Mouse (Mus musculus) thymus, postnatal 14 days (tissue): Measurements from ENCODE around the gene Smc6.
A peak's percentile ranks its signal among the peaks of the same experiment; 100 is the strongest.

Source experiments
- DNase-seq: peaks from one replicate; pipeline ENCODE4 v3.0.0; 2021

The Smc6 gene

GRCm38 (mm10) chr12:11286382-11286781 is 20.7 kb downstream of the Smc6 start:
- DNase-seq: peak; percentile 16

GRCm38 (mm10) chr12:11300858-11301257 is 35.2 kb downstream of the Smc6 start:
- no peak for DNase-seq

- no peak for DNase-seq
Measured at GRCm38 (mm10) chr12:11306753-11307645, 41.3 kb downstream of the Smc6 start.

- no peak for DNase-seq
Measured at GRCm38 (mm10) chr12:11311106-11311505, 45.4 kb downstream of the Smc6 start.

- DNase-seq: no peak
Measured at GRCm38 (mm10) chr12:11313840-11314239, 48.2 kb downstream of the Smc6 start.

GRCm38 (mm10) chr12:11317671-11318070 is 52.0 kb downstream of the Smc6 start:
- DNase-seq: no peak

- DNase-seq: no peak
Measured at GRCm38 (mm10) chr12:11324480-11324879, 58.8 kb downstream of the Smc6 start.

- DNase-seq: no peak
Measured at GRCm38 (mm10) chr12:11326483-11326882, 60.8 kb downstream of the Smc6 start.

GRCm38 (mm10) chr12:11336845-11337244 is 71.2 kb downstream of the Smc6 start:
- peak; percentile 32 for DNase-seq

GRCm38 (mm10) chr12:11338251-11338650 is 72.6 kb downstream of the Smc6 start:
- DNase-seq: no peak

GRCm38 (mm10) chr12:11342020-11342600 is 76.4 kb downstream of the Smc6 start:
- DNase-seq: no peak

GRCm38 (mm10) chr12:11345963-11346362 is 80.3 kb downstream of the Smc6 start:
- no peak for DNase-seq

GRCm38 (mm10) chr12:11348423-11348822 is 82.7 kb downstream of the Smc6 start:
- DNase-seq: no peak

GRCm38 (mm10) chr12:11349870-11350269 is 84.2 kb downstream of the Smc6 start:
- DNase-seq: no peak

- DNase-seq: peak; percentile 44
Measured at GRCm38 (mm10) chr12:11350895-11351294, 85.2 kb downstream of the Smc6 start.

- DNase-seq: no peak
Measured at GRCm38 (mm10) chr12:11362435-11362834, 96.7 kb downstream of the Smc6 start.

GRCm38 (mm10) chr12:11364870-11365269 is 99.2 kb downstream of the Smc6 start:
- DNase-seq: no peak

GRCm38 (mm10) chr12:11367099-11367765 is 101.5 kb downstream of the Smc6 start:
- DNase-seq: no peak
